Mouse (Mus musculus): ENCODE measurements around the gene Ncor1. TPM values are rescaled to one million over a fixed set of nuclear protein-coding genes. Genes with fewer than 3 reads are reported as not detected.
"Not testable (repeated sequence)": the region's sequence is repeated elsewhere in the genome, so short reads cannot be mapped to it uniquely, and the experiment has no call there.

Ncor1 gene
- total RNA-seq, 2 experiments from 2014 or later = 260 to 273 TPM

GRCm38 (mm10) chr11:62463225-62463915, 5.0 kb upstream of the Ncor1 start:
- DNase-seq (ENCODE audit: extremely low spot score in 1 of 2, low spot score in 2 of 2) = no peak
- intact Hi-C loops (cut with DNase I) = no loop called here

GRCm38 (mm10) chr11:62462529-62462928, 4.2 kb upstream of the Ncor1 start:
- intact Hi-C loops (cut with DNase I); DNase-seq (ENCODE audit: extremely low spot score in 1 of 2, low spot score in 2 of 2): not testable (repeated sequence)

- intact Hi-C loops (cut with DNase I) = loop anchor here (5.0 kb wide), 1 partner anchor 79 kb away; the partner anchor contains the start of gene Cenpv
Measured at GRCm38 (mm10) chr11:62458780-62459179, 439 bp upstream of the Ncor1 start.

GRCm38 (mm10) chr11:62457891-62458270, 460 bp downstream of the Ncor1 start:
- no peak for DNase-seq (ENCODE audit: extremely low spot score in 1 of 2, low spot score in 2 of 2)
- intact Hi-C loops (cut with DNase I) = loop anchor here (2.0 to 5.0 kb wide), 2 partner anchors 79 to 93 kb away; partner anchors contain the start of genes Cenpv and Ubb

More at GRCm38 (mm10) chr11:62458780-62459179, 439 bp upstream of the Ncor1 start:
- no peak for DNase-seq (ENCODE audit: extremely low spot score in 1 of 2, low spot score in 2 of 2)

GRCm38 (mm10) chr11:62457241-62457890, 975 bp downstream of the Ncor1 start:
- intact Hi-C loops (cut with DNase I) = loop anchor here (2.0 to 5.0 kb wide), 2 partner anchors 80 to 93 kb away; partner anchors contain the start of genes Cenpv and Ubb
- peak; percentile 81 to 94 for DNase-seq (ENCODE audit: extremely low spot score in 1 of 2, low spot score in 2 of 2)

GRCm38 (mm10) chr11:62456483-62457172, 1.7 kb downstream of the Ncor1 start:
- intact Hi-C loops (cut with DNase I) = loop anchor here (2.0 to 5.0 kb wide), 2 partner anchors 81 to 94 kb away; partner anchors contain the start of genes Cenpv and Ubb
- peak; percentile 14 to 61 for DNase-seq (ENCODE audit: extremely low spot score in 1 of 2, low spot score in 2 of 2)

GRCm38 (mm10) chr11:62456021-62456482, 2.3 kb downstream of the Ncor1 start:
- DNase-seq (ENCODE audit: extremely low spot score in 1 of 2, low spot score in 2 of 2) = no peak
- intact Hi-C loops (cut with DNase I) = loop anchor here (2.0 to 5.0 kb wide), 2 partner anchors 81 to 95 kb away; partner anchors contain the start of genes Cenpv and Ubb

GRCm38 (mm10) chr11:62455193-62455592, 3.1 kb downstream of the Ncor1 start:
- DNase-seq (ENCODE audit: extremely low spot score in 1 of 2, low spot score in 2 of 2) = no peak
- intact Hi-C loops (cut with DNase I) = loop anchor here (5.0 kb wide), 1 partner anchor 82 kb away; the partner anchor contains the start of gene Cenpv

- no peak for DNase-seq (ENCODE audit: extremely low spot score in 1 of 2, low spot score in 2 of 2)
- intact Hi-C loops (cut with DNase I) = no loop called here
Measured at GRCm38 (mm10) chr11:62448971-62449370, 9.4 kb downstream of the Ncor1 start.

- DNase-seq (ENCODE audit: extremely low spot score in 1 of 2, low spot score in 2 of 2) = no peak
- intact Hi-C loops (cut with DNase I) = no loop called here
Measured at GRCm38 (mm10) chr11:62445799-62446198, 12.5 kb downstream of the Ncor1 start.

GRCm38 (mm10) chr11:62440670-62441315, 17.5 kb downstream of the Ncor1 start:
- intact Hi-C loops (cut with DNase I) = no loop called here
- no peak for DNase-seq (ENCODE audit: extremely low spot score in 1 of 2, low spot score in 2 of 2)

- intact Hi-C loops (cut with DNase I) = no loop called here
Measured at GRCm38 (mm10) chr11:62432211-62432610, 26.1 kb downstream of the Ncor1 start.

GRCm38 (mm10) chr11:62427105-62427504, 31.2 kb downstream of the Ncor1 start:
- intact Hi-C loops (cut with DNase I) = no loop called here
- peak in 1 of 2 experiments; percentile 26 for DNase-seq (ENCODE audit: extremely low spot score in 1 of 2, low spot score in 2 of 2)

More at GRCm38 (mm10) chr11:62432211-62432610, 26.1 kb downstream of the Ncor1 start:
- DNase-seq (ENCODE audit: extremely low spot score in 1 of 2, low spot score in 2 of 2) = no peak

- intact Hi-C loops (cut with DNase I) = no loop called here
- DNase-seq (ENCODE audit: extremely low spot score in 1 of 2, low spot score in 2 of 2) = no peak
Measured at GRCm38 (mm10) chr11:62426266-62426665, 32.1 kb downstream of the Ncor1 start.

- DNase-seq (ENCODE audit: extremely low spot score in 1 of 2, low spot score in 2 of 2) = no peak
- intact Hi-C loops (cut with DNase I) = no loop called here
Measured at GRCm38 (mm10) chr11:62424525-62424924, 33.8 kb downstream of the Ncor1 start.

- DNase-seq (ENCODE audit: extremely low spot score in 1 of 2, low spot score in 2 of 2) = no peak
- intact Hi-C loops (cut with DNase I) = no loop called here
Measured at GRCm38 (mm10) chr11:62415026-62415425, 43.3 kb downstream of the Ncor1 start.

GRCm38 (mm10) chr11:62409611-62410010, 48.7 kb downstream of the Ncor1 start:
- no peak for DNase-seq (ENCODE audit: extremely low spot score in 1 of 2, low spot score in 2 of 2)
- intact Hi-C loops (cut with DNase I) = no loop called here

GRCm38 (mm10) chr11:62408848-62409247, 49.5 kb downstream of the Ncor1 start:
- no peak for DNase-seq (ENCODE audit: extremely low spot score in 1 of 2, low spot score in 2 of 2)
- intact Hi-C loops (cut with DNase I) = no loop called here

- intact Hi-C loops (cut with DNase I) = no loop called here
- DNase-seq (ENCODE audit: extremely low spot score in 1 of 2, low spot score in 2 of 2) = no peak
Measured at GRCm38 (mm10) chr11:62396405-62396804, 61.9 kb downstream of the Ncor1 start.

Data from left cerebral cortex, postnatal 10 days (tissue).